Mouse (Mus musculus): ENCODE data around the gene Rhbg. TPM values are rescaled to one million over a fixed set of nuclear protein-coding genes. Genes with fewer than 3 reads are reported as not detected.

The Rhbg gene
- polyA plus RNA-seq, 1 experiment from 2014 or later = 20.1 TPM

GRCm38 (mm10) chr3:88198505-88199020 is 55.9 kb downstream of the Rhbg start:
- H3K4me3 ChIP-seq (replicated peaks) = no peak overlapping the region
- no peak for ATAC-seq (ENCODE audit: insufficient number of reproducible peaks, low FRiP score, low TSS enrichment, low read depth)
- no peaks in the 10 kb centered on the region for H3K36me3 ChIP-seq
- peaks cover 10% of the 10 kb centered on the region for H3K4me1 ChIP-seq
- WGBS = 3% methylated on average over 9 of the region's 9 CpGs
- no peak overlapping the region for H3K27ac ChIP-seq (replicated peaks)
- no peak overlapping the region for H3K9ac ChIP-seq
- H3K4me2 ChIP-seq (replicated peaks) = no peak overlapping the region
- H3K27me3 ChIP-seq = peaks cover 93% of the 10 kb centered on the region
- H3K9me3 ChIP-seq (replicated peaks) = no peaks in the 10 kb centered on the region

GRCm38 (mm10) chr3:88197741-88198504 is 56.6 kb downstream of the Rhbg start:
- no peak overlapping the region for H3K4me2 ChIP-seq (replicated peaks)
- no peak overlapping the region for H3K9ac ChIP-seq
- H3K9me3 ChIP-seq (replicated peaks) = no peaks in the 10 kb centered on the region
- H3K4me1 ChIP-seq = peaks cover 10% of the 10 kb centered on the region
- H3K4me3 ChIP-seq (replicated peaks) = no peak overlapping the region
- H3K27me3 ChIP-seq = peaks cover 93% of the 10 kb centered on the region
- no peak overlapping the region for H3K27ac ChIP-seq (replicated peaks)
- WGBS = 6% methylated on average over 10 of the region's 10 CpGs
- no peak for ATAC-seq (ENCODE audit: insufficient number of reproducible peaks, low FRiP score, low TSS enrichment, low read depth)
- H3K36me3 ChIP-seq = no peaks in the 10 kb centered on the region

Small RNA genes lying within 50 kb of the gene (microRNA-seq; reads per million reads assigned to microRNA genes)
- gene Gm25641 (ENCODE audit: borderline number of aligned reads) = not detected
- gene Mir3093 (ENCODE audit: borderline number of aligned reads) = not detected
- gene Mir9-1 (ENCODE audit: borderline number of aligned reads) = not detected

Other genes with a start within 250 kb of the Rhbg start
- 0.31 and 0.35 TPM in 2 replicates for gene Hapln2, start 227.1 kb downstream of the Rhbg start, polyA plus RNA-seq (2015; fragmentation: Nextera tagmentation; extraction: Ambion mirVana)
- 28.5 and 35.8 TPM in 2 replicates for gene Gpatch4, start 211.6 kb downstream of the Rhbg start, polyA plus RNA-seq (2015; fragmentation: Nextera tagmentation; extraction: Ambion mirVana)
- gene Naxe, start 196.2 kb downstream of the Rhbg start, polyA plus RNA-seq (2015; fragmentation: Nextera tagmentation; extraction: Ambion mirVana) = 196 and 197 TPM in 2 replicates
- 0.35 and 0.52 TPM in 2 replicates for gene Ttc24, start 176.4 kb downstream of the Rhbg start, polyA plus RNA-seq (2015; fragmentation: Nextera tagmentation; extraction: Ambion mirVana)
- 15.9 and 16.8 TPM in 2 replicates for gene Iqgap3, start 172.7 kb downstream of the Rhbg start, polyA plus RNA-seq (2015; fragmentation: Nextera tagmentation; extraction: Ambion mirVana)
- gene Mef2d, start 112.3 kb downstream of the Rhbg start, polyA plus RNA-seq (2015; fragmentation: Nextera tagmentation; extraction: Ambion mirVana) = 31.0 and 31.1 TPM in 2 replicates
- 0.60 and 2.2 TPM in 2 replicates for gene Gm38392, start 32.5 kb upstream of the Rhbg start, polyA plus RNA-seq (2015; fragmentation: Nextera tagmentation; extraction: Ambion mirVana)
- gene Tsacc, start 42.3 kb upstream of the Rhbg start, polyA plus RNA-seq (2015; fragmentation: Nextera tagmentation; extraction: Ambion mirVana) = 14.3 and 16.3 TPM in 2 replicates
- 443 TPM in 2 replicates for gene Cct3, start 42.4 kb upstream of the Rhbg start, polyA plus RNA-seq (2015; fragmentation: Nextera tagmentation; extraction: Ambion mirVana)
- gene Glmp, start 70.3 kb upstream of the Rhbg start, polyA plus RNA-seq (2015; fragmentation: Nextera tagmentation; extraction: Ambion mirVana) = 212 and 214 TPM in 2 replicates
- 26.0 and 27.1 TPM in 2 replicates for gene Tmem79, start 81.4 kb upstream of the Rhbg start, polyA plus RNA-seq (2015; fragmentation: Nextera tagmentation; extraction: Ambion mirVana)
- 41.8 and 48.6 TPM in 2 replicates for gene Smg5, start 81.6 kb upstream of the Rhbg start, polyA plus RNA-seq (2015; fragmentation: Nextera tagmentation; extraction: Ambion mirVana)
- 8.3 and 10.1 TPM in 2 replicates for gene Paqr6, start 109.9 kb upstream of the Rhbg start, polyA plus RNA-seq (2015; fragmentation: Nextera tagmentation; extraction: Ambion mirVana)
- 19.8 and 20.4 TPM in 2 replicates for gene Bglap3, start 118.0 kb upstream of the Rhbg start, polyA plus RNA-seq (2015; fragmentation: Nextera tagmentation; extraction: Ambion mirVana)
- 13.8 and 15.5 TPM in 2 replicates for gene Bglap2, start 124.0 kb upstream of the Rhbg start, polyA plus RNA-seq (2015; fragmentation: Nextera tagmentation; extraction: Ambion mirVana)
- 18.4 and 35.5 TPM in 2 replicates for gene Bglap, start 129.8 kb upstream of the Rhbg start, polyA plus RNA-seq (2015; fragmentation: Nextera tagmentation; extraction: Ambion mirVana)
- 96.0 and 108 TPM in 2 replicates for gene Pmf1, start 155.6 kb upstream of the Rhbg start, polyA plus RNA-seq (2015; fragmentation: Nextera tagmentation; extraction: Ambion mirVana)
- 16.3 and 17.9 TPM in 2 replicates for gene Slc25a44, start 170.4 kb upstream of the Rhbg start, polyA plus RNA-seq (2015; fragmentation: Nextera tagmentation; extraction: Ambion mirVana)
- gene Sema4a, start 206.5 kb upstream of the Rhbg start, polyA plus RNA-seq (2015; fragmentation: Nextera tagmentation; extraction: Ambion mirVana) = 18.5 and 21.9 TPM in 2 replicates